Mouse (Mus musculus): ENCODE data around the gene Dzip1. TPM values are rescaled to one million over a fixed set of nuclear protein-coding genes. Genes with fewer than 3 reads are reported as not detected.
A peak's percentile ranks its signal among the peaks of the same experiment; 100 is the strongest.

Gene Dzip1
- total and polyA plus RNA-seq, 2 experiments from 2014 or later: 99.0 to 352 TPM

DNA sequence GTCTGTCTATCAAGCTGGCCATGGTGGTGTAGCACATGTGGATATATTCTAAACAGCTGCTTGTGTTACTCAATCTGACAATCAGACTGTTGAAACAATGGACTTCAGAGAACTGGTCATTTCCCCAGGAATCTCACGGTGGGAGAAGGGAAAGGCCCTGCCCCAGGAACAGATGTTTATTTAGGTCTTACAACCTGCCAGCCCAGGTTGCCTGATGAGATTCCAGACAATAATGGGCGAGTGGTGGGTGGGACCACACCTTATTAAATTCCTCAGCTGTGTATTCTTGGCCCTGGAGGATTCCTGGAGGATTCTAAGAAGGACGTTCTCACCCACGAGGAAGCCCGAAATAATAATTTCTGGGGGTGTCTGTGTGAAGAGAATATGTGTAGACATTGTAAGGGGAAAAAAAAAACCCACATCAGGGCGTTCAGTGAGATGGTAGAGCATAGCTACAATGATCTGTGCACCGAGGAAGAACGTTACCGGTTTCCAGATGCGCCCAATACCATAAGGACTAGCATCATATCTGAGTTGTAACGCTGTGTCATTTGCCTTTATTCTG lies 46.8 kb downstream of the Dzip1 start:
- Histone ChIP-seq H3K9me3 (ENCODE audit: low read length) (no peaks in the 10 kb centered on the region), H3K4me1 (ENCODE audit: insufficient read depth, low read length) (no peaks in the 10 kb centered on the region), H3K9ac (replicated peaks; ENCODE audit: low read length) (no peak overlapping the region), H3K4me3 (ENCODE audit: low read length) (no peak overlapping the region), H3K27me3 (ENCODE audit: insufficient read depth, low read length) (no peaks in the 10 kb centered on the region), H3K36me3 (ENCODE audit: insufficient read depth, low read length) (peaks cover 59% of the 10 kb centered on the region), H3K4me2 (ENCODE audit: low read depth, low read length) (no peak overlapping the region), H3K27ac (no peak overlapping the region)
- DNase-seq (ENCODE audit: low spot score) (no peak), ATAC-seq (no peak)
- TF ChIP-seq CTCF (IDR thresholded peaks at IDR 0.05; ENCODE audit: low read depth): no peak
- 88% methylated on average over 11 of the region's 11 CpGs for WGBS

- Histone ChIP-seq H3K4me2 (ENCODE audit: low read depth, low read length) (no peak overlapping the region), H3K36me3 (ENCODE audit: insufficient read depth, low read length) (peaks cover 40% of the 10 kb centered on the region), H3K4me3 (ENCODE audit: low read length) (no peak overlapping the region), H3K9me3 (ENCODE audit: low read length) (no peaks in the 10 kb centered on the region), H3K27ac (no peak overlapping the region), H3K9ac (replicated peaks; ENCODE audit: low read length) (no peak overlapping the region), H3K27me3 (ENCODE audit: insufficient read depth, low read length) (no peaks in the 10 kb centered on the region), H3K4me1 (ENCODE audit: insufficient read depth, low read length) (no peaks in the 10 kb centered on the region)
- 83% methylated on average over 10 of the region's 10 CpGs for WGBS
- DNase-seq (ENCODE audit: low spot score) (no peak), ATAC-seq (no peak)
- TF ChIP-seq CTCF (IDR thresholded peaks at IDR 0.05; ENCODE audit: low read depth): no peak
Measured at GRCm38 (mm10) chr14:118874786-118875415, 50.4 kb downstream of the Dzip1 start.

- Histone ChIP-seq H3K36me3 (ENCODE audit: insufficient read depth, low read length) (peaks cover 35% of the 10 kb centered on the region), H3K9me3 (ENCODE audit: low read length) (no peaks in the 10 kb centered on the region), H3K4me2 (ENCODE audit: low read depth, low read length) (no peak overlapping the region), H3K27me3 (ENCODE audit: insufficient read depth, low read length) (no peaks in the 10 kb centered on the region), H3K27ac (no peak overlapping the region), H3K4me1 (ENCODE audit: insufficient read depth, low read length) (no peaks in the 10 kb centered on the region), H3K4me3 (ENCODE audit: low read length) (no peak overlapping the region), H3K9ac (replicated peaks; ENCODE audit: low read length) (no peak overlapping the region)
- DNase-seq (ENCODE audit: low spot score) (no peak), ATAC-seq (no peak)
- TF ChIP-seq CTCF (IDR thresholded peaks at IDR 0.05; ENCODE audit: low read depth): no peak
- 92% methylated on average over 4 of the region's 4 CpGs for WGBS
Measured at GRCm38 (mm10) chr14:118874126-118874525, 51.1 kb downstream of the Dzip1 start.

DNA sequence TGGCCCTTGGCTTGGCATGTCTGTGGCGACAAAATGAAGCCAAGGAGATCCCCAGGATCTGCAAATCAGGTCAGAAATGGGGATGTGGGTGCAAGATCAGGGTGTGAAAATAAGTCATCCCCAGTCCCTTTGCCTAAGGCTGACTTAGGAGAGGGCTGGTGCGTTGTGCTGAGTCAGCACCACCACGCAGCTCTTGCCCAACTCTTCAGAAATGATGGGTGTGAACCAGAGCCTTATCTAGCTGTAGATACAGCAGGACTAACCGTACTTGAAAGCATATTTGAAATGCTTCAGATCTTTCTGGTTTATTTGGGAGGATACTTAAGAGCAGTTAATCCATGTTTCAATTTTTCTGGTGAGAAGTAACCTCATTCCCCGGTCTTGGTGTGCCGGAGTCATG lies 55.5 kb downstream of the Dzip1 start:
- 89% methylated on average over 6 of the region's 6 CpGs for WGBS
- H3K36me3 ChIP-seq (ENCODE audit: insufficient read depth, low read length): peaks cover 6% of the 10 kb centered on the region; the same call in 1 of the 2 replicates
- ATAC-seq: no peak
- TF ChIP-seq CTCF (IDR thresholded peaks at IDR 0.05; ENCODE audit: low read depth): no peak
- no peak overlapping the region for H3K4me2 ChIP-seq (ENCODE audit: low read depth, low read length)
- no peaks in the 10 kb centered on the region for H3K4me1 ChIP-seq (ENCODE audit: insufficient read depth, low read length)
- no peak overlapping the region for H3K9ac ChIP-seq (replicated peaks; ENCODE audit: low read length)
- H3K4me3 ChIP-seq (ENCODE audit: low read length): no peak overlapping the region
- DNase-seq (ENCODE audit: low spot score): no peak
- no peak overlapping the region for H3K27ac ChIP-seq
- H3K27me3 ChIP-seq (ENCODE audit: insufficient read depth, low read length): no peaks in the 10 kb centered on the region
- no peaks in the 10 kb centered on the region for H3K9me3 ChIP-seq (ENCODE audit: low read length)

DNA sequence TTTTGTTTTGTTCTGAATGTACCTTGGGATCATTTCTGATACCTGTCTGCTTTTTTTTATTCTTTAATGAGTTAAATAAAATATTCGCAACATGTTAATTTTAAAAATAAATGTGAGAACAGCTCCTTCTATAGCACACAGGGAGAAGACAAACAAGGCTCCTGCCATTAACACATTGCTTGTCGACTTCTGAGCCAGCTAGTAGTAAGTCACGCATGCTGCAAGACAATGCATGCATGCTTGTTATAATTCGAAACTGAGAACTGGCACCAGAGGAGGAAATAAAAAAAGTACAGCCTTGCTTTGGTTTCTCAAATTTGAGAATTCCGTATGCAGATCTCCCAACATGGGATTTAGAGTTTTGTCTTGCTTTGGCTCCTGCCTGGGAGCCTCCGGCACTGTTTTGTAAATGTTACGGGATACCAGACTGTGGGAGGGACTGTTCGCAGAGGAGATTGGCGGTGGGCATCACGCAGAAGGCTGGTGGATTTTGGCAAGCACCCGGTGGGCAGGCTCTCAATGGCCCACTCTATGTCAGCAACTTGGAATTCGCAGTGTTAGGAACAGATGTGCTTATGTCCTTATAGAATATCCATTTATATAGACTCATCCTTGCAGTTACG lies 57.0 kb downstream of the Dzip1 start:
- DNase-seq (ENCODE audit: low spot score) (peak; percentile 36), ATAC-seq (peak; percentile 41; the same call in 1 of the 2 replicates)
- 50% methylated on average over 13 of the region's 13 CpGs for WGBS

DNA sequence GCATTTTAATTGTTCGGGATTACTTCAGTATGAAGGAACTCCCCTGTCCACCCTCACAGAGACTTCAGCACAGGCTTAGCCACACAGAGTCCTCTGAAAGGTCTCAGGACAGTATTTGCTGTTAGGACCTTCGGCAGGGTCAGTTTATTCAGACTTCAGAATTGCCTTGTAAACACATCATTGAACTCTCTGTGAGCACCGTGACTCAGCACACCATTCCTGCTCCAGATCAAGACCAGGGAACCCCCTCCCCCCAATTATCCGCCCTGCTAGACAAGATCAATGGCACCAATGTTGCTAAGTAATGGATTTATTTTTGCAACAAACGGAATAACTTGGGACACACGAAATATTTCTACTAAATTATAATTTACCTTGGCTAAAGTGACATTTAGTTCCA lies 57.9 kb downstream of the Dzip1 start:
- no peaks in the 10 kb centered on the region for H3K36me3 ChIP-seq (ENCODE audit: insufficient read depth, low read length)
- no peak overlapping the region for H3K4me3 ChIP-seq (ENCODE audit: low read length)
- no peaks in the 10 kb centered on the region for H3K9me3 ChIP-seq (ENCODE audit: low read length)
- ATAC-seq (no peak), DNase-seq (ENCODE audit: low spot score) (no peak)
- TF ChIP-seq CTCF (IDR thresholded peaks at IDR 0.05; ENCODE audit: low read depth): no peak
- 53% methylated on average over 6 of the region's 6 CpGs for WGBS
- H3K9ac ChIP-seq (replicated peaks; ENCODE audit: low read length): no peak overlapping the region
- no peak overlapping the region for H3K27ac ChIP-seq
- H3K27me3 ChIP-seq (ENCODE audit: insufficient read depth, low read length): no peaks in the 10 kb centered on the region
- H3K4me1 ChIP-seq (ENCODE audit: insufficient read depth, low read length): no peaks in the 10 kb centered on the region
- no peak overlapping the region for H3K4me2 ChIP-seq (ENCODE audit: low read depth, low read length)

More for the DNA sequence above, 57.0 kb downstream of the Dzip1 start:
- TF ChIP-seq CTCF (IDR thresholded peaks at IDR 0.05; ENCODE audit: low read depth): no peak
- Histone ChIP-seq H3K4me1 (ENCODE audit: insufficient read depth, low read length) (no peaks in the 10 kb centered on the region), H3K9ac (replicated peaks; ENCODE audit: low read length) (no peak overlapping the region), H3K27ac (no peak overlapping the region), H3K4me2 (ENCODE audit: low read depth, low read length) (0 out of 2 replicates have a peak overlapping the region, but pooled peaks have one; percentile 8), H3K36me3 (ENCODE audit: insufficient read depth, low read length) (no peaks in the 10 kb centered on the region), H3K27me3 (ENCODE audit: insufficient read depth, low read length) (no peaks in the 10 kb centered on the region), H3K9me3 (ENCODE audit: low read length) (no peaks in the 10 kb centered on the region), H3K4me3 (ENCODE audit: low read length) (no peak overlapping the region)

All from hindbrain, postnatal 0 days (tissue).